Mouse (Mus musculus): ENCODE results near the gene Usp43. TPM values are rescaled to one million over a fixed set of nuclear protein-coding genes. Genes with fewer than 3 reads are reported as not detected.

Gene Usp43
- polyA plus RNA-seq, 1 experiment from 2014 or later, result 0.88 TPM

DNA sequence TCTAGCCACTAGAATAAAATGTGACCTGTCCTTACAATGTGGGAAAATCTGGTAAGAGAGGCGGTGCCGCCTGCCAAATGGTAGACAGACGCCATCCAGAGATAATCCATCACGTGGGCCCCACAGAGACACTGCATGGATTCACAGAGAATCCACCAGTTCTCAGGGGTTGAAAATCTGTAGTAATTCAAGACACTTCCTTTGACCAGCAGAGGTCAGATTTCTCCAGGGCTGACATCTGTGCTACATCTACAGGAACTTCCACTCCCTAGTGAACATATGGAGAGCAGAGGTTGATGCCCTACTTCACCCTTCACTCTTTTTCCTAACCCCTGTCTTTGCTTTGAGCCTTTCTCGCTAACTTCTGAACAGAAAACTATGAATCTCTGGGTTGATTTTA lies 56.9 kb downstream of the Usp43 start:
- ATAC-seq (replicated peaks; ENCODE audit: extremely low read depth, insufficient read depth, low FRiP score), result no peak
- no peak overlapping the region for H3K4me2 ChIP-seq (ENCODE audit: low read depth, low read length)
- no peak overlapping the region for H3K4me3 ChIP-seq (ENCODE audit: low read length)
- H3K36me3 ChIP-seq (ENCODE audit: control insufficient read depth, insufficient read depth), result no peaks in the 10 kb centered on the region
- H3K27ac ChIP-seq (ENCODE audit: low read length), result no peak overlapping the region
- H3K27me3 ChIP-seq (ENCODE audit: control insufficient read depth, insufficient read depth, low read length), result no peaks in the 10 kb centered on the region
- WGBS, result 70% methylated on average over 5 of the region's 5 CpGs
- no peak overlapping the region for H3K9ac ChIP-seq (ENCODE audit: low read length)
- peaks cover 5% of the 10 kb centered on the region for H3K4me1 ChIP-seq (ENCODE audit: control insufficient read depth, insufficient read depth, low read length)
- H3K9me3 ChIP-seq (replicated peaks; ENCODE audit: control insufficient read depth, low read length), result no peaks in the 10 kb centered on the region

DNA sequence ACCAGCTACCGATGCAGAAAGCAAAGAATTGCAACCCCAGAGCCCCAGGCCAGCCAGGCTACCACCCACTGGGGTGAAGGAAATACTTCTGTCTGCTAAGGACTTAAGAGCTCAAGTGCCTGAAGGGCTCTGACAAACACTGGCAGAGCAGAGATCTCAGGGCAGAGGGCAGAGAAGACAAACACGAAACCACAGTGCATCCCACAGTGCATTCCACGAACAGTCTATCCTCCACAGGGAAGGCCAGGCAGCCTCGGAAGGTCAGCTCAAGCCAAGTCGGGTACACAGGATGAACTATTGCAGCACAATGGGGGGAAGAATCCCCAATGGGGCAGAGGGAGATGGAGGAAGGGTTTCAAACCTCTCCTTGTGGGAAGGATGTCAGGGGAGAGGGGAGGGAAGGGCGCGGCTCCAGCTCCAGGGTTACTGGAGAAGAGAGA lies 60.5 kb downstream of the Usp43 start:
- H3K27ac ChIP-seq (ENCODE audit: low read length), result peak overlapping the region; percentile 44
- ATAC-seq (replicated peaks; ENCODE audit: extremely low read depth, insufficient read depth, low FRiP score), result no peak; the same call in 1 of the 2 replicates
- no peaks in the 10 kb centered on the region for H3K36me3 ChIP-seq (ENCODE audit: control insufficient read depth, insufficient read depth)
- H3K9ac ChIP-seq (ENCODE audit: low read length), result 0 out of 2 replicates have a peak overlapping the region, but pooled peaks have one; percentile 2
- peaks cover 5% of the 10 kb centered on the region for H3K4me1 ChIP-seq (ENCODE audit: control insufficient read depth, insufficient read depth, low read length)
- no peak overlapping the region for H3K4me3 ChIP-seq (ENCODE audit: low read length)
- no peak overlapping the region for H3K4me2 ChIP-seq (ENCODE audit: low read depth, low read length)
- 14% methylated on average over 7 of the region's 7 CpGs for WGBS
- H3K9me3 ChIP-seq (replicated peaks; ENCODE audit: control insufficient read depth, low read length), result no peaks in the 10 kb centered on the region
- no peaks in the 10 kb centered on the region for H3K27me3 ChIP-seq (ENCODE audit: control insufficient read depth, insufficient read depth, low read length)

DNA sequence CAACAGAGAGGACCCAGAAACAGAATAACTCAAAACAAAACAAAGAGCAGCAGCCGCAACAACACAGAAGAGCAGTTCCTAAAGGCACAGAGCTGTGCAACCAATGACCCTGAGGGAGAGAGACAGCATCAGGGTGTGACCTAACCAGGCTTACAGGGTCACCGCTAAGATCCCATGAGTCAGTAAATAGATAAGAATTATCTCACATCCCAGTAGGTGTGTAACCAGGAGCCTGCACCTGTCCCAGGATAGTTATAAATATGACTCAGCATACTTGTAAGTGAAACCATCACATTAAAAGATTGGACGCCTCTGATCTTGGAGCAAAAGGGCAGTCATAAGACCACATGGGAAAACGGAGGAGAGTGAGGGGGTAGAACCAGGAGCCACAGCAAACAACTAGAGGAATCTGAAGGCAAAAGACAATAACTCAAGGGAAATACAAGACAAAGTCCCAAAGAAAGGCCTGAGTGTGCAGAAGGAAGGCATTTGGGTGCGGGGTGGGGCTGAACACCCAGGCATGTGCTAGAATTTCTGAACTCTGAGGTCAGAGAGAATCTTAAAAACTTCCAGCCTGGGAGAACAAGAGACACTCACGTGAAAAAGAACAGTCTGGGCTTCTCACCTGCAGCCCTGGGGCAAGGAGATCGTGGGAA lies 61.1 kb downstream of the Usp43 start:
- H3K4me1 ChIP-seq (ENCODE audit: control insufficient read depth, insufficient read depth, low read length), result peaks cover 5% of the 10 kb centered on the region
- no peak overlapping the region for H3K4me2 ChIP-seq (ENCODE audit: low read depth, low read length)
- no peak overlapping the region for H3K9ac ChIP-seq (ENCODE audit: low read length)
- H3K9me3 ChIP-seq (replicated peaks; ENCODE audit: control insufficient read depth, low read length), result no peaks in the 10 kb centered on the region
- H3K27ac ChIP-seq (ENCODE audit: low read length), result peak overlapping the region; percentile 44
- no peak for ATAC-seq (replicated peaks; ENCODE audit: extremely low read depth, insufficient read depth, low FRiP score)
- no peak overlapping the region for H3K4me3 ChIP-seq (ENCODE audit: low read length)
- no peaks in the 10 kb centered on the region for H3K36me3 ChIP-seq (ENCODE audit: control insufficient read depth, insufficient read depth)
- no peaks in the 10 kb centered on the region for H3K27me3 ChIP-seq (ENCODE audit: control insufficient read depth, insufficient read depth, low read length)
- WGBS, result 60% methylated on average over 7 of the region's 7 CpGs

DNA sequence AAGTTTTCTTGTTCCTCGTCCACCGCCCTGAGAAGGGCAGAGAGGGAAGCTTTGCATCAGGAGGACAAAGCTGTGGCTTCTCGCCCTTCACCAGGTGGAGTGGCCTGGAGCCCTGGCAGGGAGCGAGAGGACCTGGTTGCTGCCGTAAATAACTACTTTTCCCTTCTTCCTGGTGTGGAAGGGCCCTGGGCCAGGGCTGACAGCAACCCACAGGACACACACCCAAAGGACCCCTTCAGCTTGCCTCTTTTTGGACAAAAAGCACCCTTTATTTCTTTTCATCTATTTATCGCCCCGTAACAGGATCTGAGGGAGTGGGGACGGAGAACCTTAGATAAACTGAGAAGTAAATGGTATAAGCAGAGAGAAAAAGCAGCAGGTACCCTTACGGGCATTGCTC lies 63.4 kb downstream of the Usp43 start:
- Histone ChIP-seq H3K9me3 (replicated peaks; ENCODE audit: control insufficient read depth, low read length) (no peaks in the 10 kb centered on the region), H3K4me2 (ENCODE audit: low read depth, low read length) (no peak overlapping the region), H3K9ac (ENCODE audit: low read length) (no peak overlapping the region), H3K4me1 (ENCODE audit: control insufficient read depth, insufficient read depth, low read length) (peaks cover 5% of the 10 kb centered on the region), H3K27me3 (ENCODE audit: control insufficient read depth, insufficient read depth, low read length) (no peaks in the 10 kb centered on the region), H3K36me3 (ENCODE audit: control insufficient read depth, insufficient read depth) (no peaks in the 10 kb centered on the region), H3K27ac (ENCODE audit: low read length) (no peak overlapping the region), H3K4me3 (ENCODE audit: low read length) (no peak overlapping the region)
- WGBS, result 82% methylated on average over 9 of the region's 9 CpGs
- no peak for ATAC-seq (replicated peaks; ENCODE audit: extremely low read depth, insufficient read depth, low FRiP score)

DNA sequence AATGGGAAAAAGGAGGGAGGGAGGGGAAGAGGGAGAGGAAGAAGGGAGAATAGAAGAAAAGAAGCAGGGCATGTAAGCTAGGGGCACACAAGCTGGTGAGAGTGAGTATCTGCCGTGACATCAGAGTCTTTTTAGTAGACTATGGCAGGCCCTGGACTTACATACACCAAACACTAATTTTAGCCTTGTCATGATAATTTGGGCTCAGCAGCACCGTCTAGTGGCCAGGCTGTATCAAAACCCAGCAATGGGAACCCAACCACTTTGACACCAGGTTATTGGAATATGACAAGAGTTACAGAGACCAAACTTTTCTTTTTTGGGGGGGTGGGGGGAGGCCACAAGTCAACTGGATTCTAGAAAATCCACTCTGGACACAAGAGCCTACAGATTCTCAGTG lies 66.9 kb downstream of the Usp43 start:
- no peak overlapping the region for H3K9ac ChIP-seq (ENCODE audit: low read length)
- H3K9me3 ChIP-seq (replicated peaks; ENCODE audit: control insufficient read depth, low read length), result no peaks in the 10 kb centered on the region
- no peak overlapping the region for H3K4me2 ChIP-seq (ENCODE audit: low read depth, low read length)
- no peak overlapping the region for H3K4me3 ChIP-seq (ENCODE audit: low read length)
- H3K27ac ChIP-seq (ENCODE audit: low read length), result no peak overlapping the region
- H3K4me1 ChIP-seq (ENCODE audit: control insufficient read depth, insufficient read depth, low read length), result no peaks in the 10 kb centered on the region
- ATAC-seq (replicated peaks; ENCODE audit: extremely low read depth, insufficient read depth, low FRiP score), result no peak; the same call in 1 of the 2 replicates
- 16% methylated on average over 2 of the region's 2 CpGs for WGBS
- no peaks in the 10 kb centered on the region for H3K27me3 ChIP-seq (ENCODE audit: control insufficient read depth, insufficient read depth, low read length)
- H3K36me3 ChIP-seq (ENCODE audit: control insufficient read depth, insufficient read depth), result no peaks in the 10 kb centered on the region

DNA sequence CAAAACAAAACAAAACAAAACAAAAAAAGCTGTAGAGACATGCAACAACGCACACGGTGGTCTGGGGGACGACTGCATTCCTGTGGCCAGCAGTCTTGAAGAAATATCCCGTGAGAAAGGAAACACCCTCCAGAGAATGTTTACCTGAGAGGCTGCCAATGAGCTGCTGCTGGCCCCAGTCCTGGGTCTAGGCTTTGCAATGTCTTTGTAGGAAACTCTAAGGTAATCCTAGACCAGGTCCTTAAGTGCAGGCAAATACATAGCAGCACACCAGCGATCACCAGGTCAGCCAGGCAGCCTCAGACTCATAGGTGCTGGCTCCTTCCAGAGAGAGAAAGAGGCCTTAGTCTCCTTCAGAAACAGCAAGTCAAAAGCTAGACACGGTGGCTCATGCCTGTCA lies 68.0 kb downstream of the Usp43 start:
- Histone ChIP-seq H3K9ac (ENCODE audit: low read length) (no peak overlapping the region), H3K27me3 (ENCODE audit: control insufficient read depth, insufficient read depth, low read length) (no peaks in the 10 kb centered on the region), H3K4me1 (ENCODE audit: control insufficient read depth, insufficient read depth, low read length) (no peaks in the 10 kb centered on the region), H3K4me3 (ENCODE audit: low read length) (no peak overlapping the region), H3K27ac (ENCODE audit: low read length) (no peak overlapping the region), H3K9me3 (replicated peaks; ENCODE audit: control insufficient read depth, low read length) (no peaks in the 10 kb centered on the region), H3K4me2 (ENCODE audit: low read depth, low read length) (no peak overlapping the region), H3K36me3 (ENCODE audit: control insufficient read depth, insufficient read depth) (no peaks in the 10 kb centered on the region)
- WGBS, result 47% methylated on average over 6 of the region's 6 CpGs
- ATAC-seq (replicated peaks; ENCODE audit: extremely low read depth, insufficient read depth, low FRiP score), result no peak

DNA sequence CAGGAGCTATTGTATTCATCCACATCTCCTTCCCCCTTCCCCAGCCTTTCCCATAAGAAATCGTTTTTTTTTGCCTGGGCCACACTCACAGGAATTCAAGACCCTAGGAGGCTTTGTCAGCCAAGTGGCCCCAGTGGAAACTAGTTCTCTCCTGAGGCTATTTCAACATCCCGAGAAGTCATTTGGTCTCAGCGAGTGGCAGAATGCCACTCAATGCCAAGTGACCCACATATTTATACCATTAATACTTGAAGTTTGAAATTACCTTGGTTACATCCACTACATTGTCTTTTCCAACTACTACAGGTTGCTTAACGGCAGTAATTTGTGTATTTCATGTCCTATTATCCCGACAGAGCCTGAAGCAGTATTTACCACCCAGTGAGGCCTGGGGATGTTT lies 70.2 kb downstream of the Usp43 start:
- Histone ChIP-seq H3K9ac (ENCODE audit: low read length) (no peak overlapping the region), H3K4me1 (ENCODE audit: control insufficient read depth, insufficient read depth, low read length) (no peaks in the 10 kb centered on the region), H3K4me3 (ENCODE audit: low read length) (no peak overlapping the region), H3K4me2 (ENCODE audit: low read depth, low read length) (no peak overlapping the region), H3K9me3 (replicated peaks; ENCODE audit: control insufficient read depth, low read length) (no peaks in the 10 kb centered on the region), H3K36me3 (ENCODE audit: control insufficient read depth, insufficient read depth) (no peaks in the 10 kb centered on the region), H3K27me3 (ENCODE audit: control insufficient read depth, insufficient read depth, low read length) (no peaks in the 10 kb centered on the region), H3K27ac (ENCODE audit: low read length) (no peak overlapping the region)
- 64% methylated on average over 5 of the region's 5 CpGs for WGBS
- ATAC-seq (replicated peaks; ENCODE audit: extremely low read depth, insufficient read depth, low FRiP score), result no peak

DNA sequence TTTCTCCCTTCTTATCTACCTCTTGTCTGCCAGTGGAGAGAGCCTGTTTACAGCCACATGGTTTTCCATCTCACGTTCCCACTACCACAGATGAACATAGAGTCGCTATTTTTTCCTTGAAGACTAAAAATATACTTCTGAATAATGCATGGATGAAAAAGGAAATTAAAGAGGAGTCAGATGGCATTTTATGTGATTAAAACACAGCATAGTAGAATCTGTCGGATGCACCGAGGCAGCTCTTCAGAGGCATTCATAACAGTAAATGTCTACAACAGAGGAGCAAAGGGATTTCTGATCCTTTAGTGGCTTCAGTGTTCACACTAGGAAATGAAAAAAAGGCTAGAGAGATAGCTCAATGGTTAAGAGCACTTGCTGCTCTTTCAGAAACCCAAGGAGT lies 76.8 kb downstream of the Usp43 start:
- ATAC-seq (replicated peaks; ENCODE audit: extremely low read depth, insufficient read depth, low FRiP score), result no peak
- 72% methylated on average over 4 of the region's 4 CpGs for WGBS
- H3K9me3 ChIP-seq (replicated peaks; ENCODE audit: control insufficient read depth, low read length), result no peaks in the 10 kb centered on the region
- no peak overlapping the region for H3K4me2 ChIP-seq (ENCODE audit: low read depth, low read length)
- no peak overlapping the region for H3K4me3 ChIP-seq (ENCODE audit: low read length)
- no peaks in the 10 kb centered on the region for H3K4me1 ChIP-seq (ENCODE audit: control insufficient read depth, insufficient read depth, low read length)
- H3K36me3 ChIP-seq (ENCODE audit: control insufficient read depth, insufficient read depth), result no peaks in the 10 kb centered on the region
- H3K27ac ChIP-seq (ENCODE audit: low read length), result no peak overlapping the region
- no peaks in the 10 kb centered on the region for H3K27me3 ChIP-seq (ENCODE audit: control insufficient read depth, insufficient read depth, low read length)
- H3K9ac ChIP-seq (ENCODE audit: low read length), result no peak overlapping the region

DNA sequence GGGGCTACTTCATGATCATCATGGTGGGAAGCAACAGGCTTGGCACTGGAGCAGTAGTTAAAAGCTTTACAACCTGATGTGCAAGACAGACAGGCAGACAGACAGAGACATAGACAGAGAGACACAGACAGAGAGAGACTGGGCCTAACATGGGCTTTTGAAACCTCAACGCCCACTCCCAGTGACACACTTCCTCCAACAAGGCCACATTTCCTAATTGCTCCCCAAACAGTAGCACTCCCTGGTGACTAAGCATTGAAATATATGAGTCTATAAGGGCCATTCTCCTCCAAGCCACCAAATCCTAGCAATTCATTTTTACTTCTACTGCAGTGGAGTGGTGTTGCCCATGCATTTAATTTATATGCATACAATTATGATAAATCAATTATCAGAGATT lies 82.1 kb downstream of the Usp43 start:
- Histone ChIP-seq H3K27me3 (ENCODE audit: control insufficient read depth, insufficient read depth, low read length) (no peaks in the 10 kb centered on the region), H3K9ac (ENCODE audit: low read length) (no peak overlapping the region), H3K36me3 (ENCODE audit: control insufficient read depth, insufficient read depth) (no peaks in the 10 kb centered on the region), H3K4me1 (ENCODE audit: control insufficient read depth, insufficient read depth, low read length) (peaks cover 5% of the 10 kb centered on the region), H3K4me3 (ENCODE audit: low read length) (no peak overlapping the region), H3K27ac (ENCODE audit: low read length) (no peak overlapping the region), H3K9me3 (replicated peaks; ENCODE audit: control insufficient read depth, low read length) (no peaks in the 10 kb centered on the region), H3K4me2 (ENCODE audit: low read depth, low read length) (no peak overlapping the region)
- 76% methylated on average over 1 of the region's 1 CpGs for WGBS
- no peak for ATAC-seq (replicated peaks; ENCODE audit: extremely low read depth, insufficient read depth, low FRiP score)
